Mouse (Mus musculus) cerebellum, adult 9-11 months (tissue): ENCODE measurements around the gene Mylk.

Experiments used
- DNase-seq: peaks from one replicate; pipeline ENCODE4 v3.0.0; 2022

Gene Mylk

GRCm38 (mm10) chr16:34909437-34909836 lies 164.4 kb downstream of the Mylk start:
- DNase-seq: no peak

- no peak for DNase-seq
These were observed 172.4 kb downstream of the Mylk start for GRCm38 (mm10) chr16:34917373-34917900.

- no peak for DNase-seq
These were observed 175.2 kb downstream of the Mylk start for GRCm38 (mm10) chr16:34920182-34920581.

GRCm38 (mm10) chr16:34920868-34921267 lies 175.9 kb downstream of the Mylk start:
- no peak for DNase-seq

GRCm38 (mm10) chr16:34921319-34921718 lies 176.3 kb downstream of the Mylk start:
- no peak for DNase-seq

GRCm38 (mm10) chr16:34923630-34924029 lies 178.6 kb downstream of the Mylk start:
- DNase-seq: no peak

- no peak for DNase-seq
These were observed 179.3 kb downstream of the Mylk start for GRCm38 (mm10) chr16:34924324-34924723.

- DNase-seq: no peak
These were observed 180.1 kb downstream of the Mylk start for GRCm38 (mm10) chr16:34924937-34925618.

GRCm38 (mm10) chr16:34926531-34927435 lies 181.8 kb downstream of the Mylk start:
- no peak for DNase-seq

GRCm38 (mm10) chr16:34929686-34930085 lies 184.7 kb downstream of the Mylk start:
- DNase-seq: no peak

- DNase-seq: no peak
These were observed 185.1 kb downstream of the Mylk start for GRCm38 (mm10) chr16:34930110-34930509.

- no peak for DNase-seq
These were observed 186.3 kb downstream of the Mylk start for GRCm38 (mm10) chr16:34931306-34931705.

GRCm38 (mm10) chr16:34933173-34933572 lies 188.2 kb downstream of the Mylk start:
- no peak for DNase-seq

- DNase-seq: no peak
These were observed 189.5 kb downstream of the Mylk start for GRCm38 (mm10) chr16:34934486-34934885.

GRCm38 (mm10) chr16:34935514-34936338 lies 190.7 kb downstream of the Mylk start:
- DNase-seq: no peak

GRCm38 (mm10) chr16:34936339-34936810 lies 191.4 kb downstream of the Mylk start:
- no peak for DNase-seq

- DNase-seq: no peak
These were observed 192.6 kb downstream of the Mylk start for GRCm38 (mm10) chr16:34937611-34938010.

GRCm38 (mm10) chr16:34938248-34938647 lies 193.2 kb downstream of the Mylk start:
- no peak for DNase-seq

- DNase-seq: no peak
These were observed 194.9 kb downstream of the Mylk start for GRCm38 (mm10) chr16:34939951-34940350.

- DNase-seq: no peak
These were observed 195.4 kb downstream of the Mylk start for GRCm38 (mm10) chr16:34940363-34940762.

GRCm38 (mm10) chr16:34941915-34942314 lies 196.9 kb downstream of the Mylk start:
- no peak for DNase-seq

- DNase-seq: no peak
These were observed 201.3 kb downstream of the Mylk start for GRCm38 (mm10) chr16:34946301-34946700.

- DNase-seq: no peak
These were observed 205.9 kb downstream of the Mylk start for GRCm38 (mm10) chr16:34950935-34951334.
